Mouse (Mus musculus): ENCODE measurements around the gene Dkk3. TPM values are rescaled to one million over a fixed set of nuclear protein-coding genes. Genes with fewer than 3 reads are reported as not detected.

Dkk3 gene
- polyA plus RNA-seq, 1 experiment from 2014 or later, result 27.5 TPM

- no peak overlapping the region for H3K9ac ChIP-seq (replicated peaks; ENCODE audit: low read length)
- 90% methylated on average over 5 of the region's 5 CpGs for WGBS
- no peak overlapping the region for H3K4me3 ChIP-seq (ENCODE audit: low read length)
- H3K27ac ChIP-seq (ENCODE audit: low read length), result no peak overlapping the region
- no peak for ATAC-seq (ENCODE audit: low FRiP score, low TSS enrichment)
- H3K27me3 ChIP-seq (ENCODE audit: insufficient read depth, low read length), result no peaks in the 10 kb centered on the region
- H3K9me3 ChIP-seq (ENCODE audit: low read length), result no peaks in the 10 kb centered on the region
- H3K4me2 ChIP-seq (replicated peaks; ENCODE audit: low read depth, low read length), result no peak overlapping the region
- H3K36me3 ChIP-seq (ENCODE audit: insufficient read depth, low read length), result no peaks in the 10 kb centered on the region
- no peaks in the 10 kb centered on the region for H3K4me1 ChIP-seq (ENCODE audit: insufficient read depth, low read length)
These were observed 35.2 kb downstream of the Dkk3 start for GRCm38 (mm10) chr7:112123612-112124011.

DNA sequence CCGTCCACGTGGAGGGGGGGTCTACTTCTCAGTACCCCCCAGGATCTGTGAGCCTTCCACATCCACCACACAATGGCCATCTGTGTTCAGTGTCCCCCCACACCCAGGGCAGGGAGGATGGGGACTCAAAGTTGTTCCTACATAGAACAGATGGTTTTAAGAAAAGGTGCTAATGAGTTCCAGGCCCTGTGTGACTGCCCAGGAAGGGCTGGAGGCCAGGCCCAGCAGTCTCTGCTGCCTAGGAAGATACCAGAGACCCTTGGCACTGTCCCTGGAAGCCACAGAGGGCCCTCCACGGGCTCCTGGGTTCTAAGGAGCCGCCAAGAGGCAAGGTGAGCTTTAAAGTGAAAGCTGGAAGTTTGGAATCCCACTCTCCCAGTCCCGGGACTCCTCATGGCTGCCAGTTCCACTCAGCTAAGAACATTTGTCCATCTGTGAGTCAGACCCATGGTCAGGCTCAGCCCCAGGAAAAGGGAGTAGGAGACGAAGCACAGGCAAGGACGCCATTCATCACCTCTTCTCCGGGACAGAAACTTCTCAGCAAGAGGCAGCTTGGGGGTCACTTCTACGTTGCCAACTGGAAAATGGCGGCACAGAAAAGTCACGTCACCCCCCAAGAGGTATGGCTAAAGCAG, 36.9 kb downstream of the Dkk3 start:
- H3K4me2 ChIP-seq (replicated peaks; ENCODE audit: low read depth, low read length), result no peak overlapping the region
- ATAC-seq (ENCODE audit: low FRiP score, low TSS enrichment), result no peak
- no peak overlapping the region for H3K9ac ChIP-seq (replicated peaks; ENCODE audit: low read length)
- H3K4me3 ChIP-seq (ENCODE audit: low read length), result no peak overlapping the region
- no peak overlapping the region for H3K27ac ChIP-seq (ENCODE audit: low read length)
- no peaks in the 10 kb centered on the region for H3K4me1 ChIP-seq (ENCODE audit: insufficient read depth, low read length)
- 82% methylated on average over 11 of the region's 11 CpGs for WGBS
- no peaks in the 10 kb centered on the region for H3K36me3 ChIP-seq (ENCODE audit: insufficient read depth, low read length)
- no peaks in the 10 kb centered on the region for H3K27me3 ChIP-seq (ENCODE audit: insufficient read depth, low read length)
- H3K9me3 ChIP-seq (ENCODE audit: low read length), result no peaks in the 10 kb centered on the region

- ATAC-seq (ENCODE audit: low FRiP score, low TSS enrichment), result peak; percentile 39; the same call in 1 of the 2 replicates
- 66% methylated on average over 11 of the region's 11 CpGs for WGBS
- Histone ChIP-seq H3K36me3 (ENCODE audit: insufficient read depth, low read length) (no peaks in the 10 kb centered on the region), H3K27me3 (ENCODE audit: insufficient read depth, low read length) (no peaks in the 10 kb centered on the region), H3K4me1 (ENCODE audit: insufficient read depth, low read length) (no peaks in the 10 kb centered on the region), H3K4me2 (replicated peaks; ENCODE audit: low read depth, low read length) (no peak overlapping the region), H3K9me3 (ENCODE audit: low read length) (no peaks in the 10 kb centered on the region), H3K9ac (replicated peaks; ENCODE audit: low read length) (no peak overlapping the region), H3K27ac (ENCODE audit: low read length) (no peak overlapping the region), H3K4me3 (ENCODE audit: low read length) (no peak overlapping the region)
These were observed 37.7 kb downstream of the Dkk3 start for GRCm38 (mm10) chr7:112120861-112121810.

DNA sequence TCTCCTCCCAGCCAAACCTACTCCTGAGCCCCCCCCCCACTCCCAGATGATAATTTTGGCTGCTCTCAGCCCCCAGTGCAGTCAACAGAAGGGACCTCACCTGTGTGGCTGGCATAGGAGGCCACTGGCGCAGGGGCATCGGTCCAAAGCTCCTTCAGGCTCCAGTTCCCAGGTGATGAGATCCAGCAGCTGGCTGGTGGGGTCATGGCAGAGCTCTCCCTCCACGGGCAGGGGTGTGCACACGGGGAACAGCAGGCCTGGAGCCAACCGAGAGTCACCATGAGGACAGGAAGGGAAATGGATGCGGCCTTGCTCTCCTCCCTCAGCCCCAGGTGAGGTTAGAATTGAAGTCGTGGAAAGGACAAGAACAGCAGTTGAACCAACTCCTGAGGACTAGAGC, 39.6 kb downstream of the Dkk3 start:
- WGBS, result 77% methylated on average over 7 of the region's 7 CpGs

GRCm38 (mm10) chr7:112118086-112118485, 40.8 kb downstream of the Dkk3 start:
- ATAC-seq (ENCODE audit: low FRiP score, low TSS enrichment), result no peak
- Histone ChIP-seq H3K4me3 (ENCODE audit: low read length) (no peak overlapping the region), H3K36me3 (ENCODE audit: insufficient read depth, low read length) (peaks cover 4% of the 10 kb centered on the region; the same call in 1 of the 2 replicates), H3K9me3 (ENCODE audit: low read length) (no peaks in the 10 kb centered on the region), H3K9ac (replicated peaks; ENCODE audit: low read length) (no peak overlapping the region), H3K4me2 (replicated peaks; ENCODE audit: low read depth, low read length) (no peak overlapping the region), H3K27ac (ENCODE audit: low read length) (no peak overlapping the region), H3K27me3 (ENCODE audit: insufficient read depth, low read length) (no peaks in the 10 kb centered on the region), H3K4me1 (ENCODE audit: insufficient read depth, low read length) (no peaks in the 10 kb centered on the region)
- 83% methylated on average over 7 of the region's 7 CpGs for WGBS

More for the DNA sequence above, 39.6 kb downstream of the Dkk3 start:
- no peak overlapping the region for H3K4me2 ChIP-seq (replicated peaks; ENCODE audit: low read depth, low read length)
- no peak overlapping the region for H3K4me3 ChIP-seq (ENCODE audit: low read length)
- H3K27ac ChIP-seq (ENCODE audit: low read length), result no peak overlapping the region
- ATAC-seq (ENCODE audit: low FRiP score, low TSS enrichment), result no peak
- H3K4me1 ChIP-seq (ENCODE audit: insufficient read depth, low read length), result no peaks in the 10 kb centered on the region
- H3K36me3 ChIP-seq (ENCODE audit: insufficient read depth, low read length), result peaks cover 3% of the 10 kb centered on the region; the same call in 1 of the 2 replicates
- H3K9me3 ChIP-seq (ENCODE audit: low read length), result no peaks in the 10 kb centered on the region
- H3K9ac ChIP-seq (replicated peaks; ENCODE audit: low read length), result no peak overlapping the region
- no peaks in the 10 kb centered on the region for H3K27me3 ChIP-seq (ENCODE audit: insufficient read depth, low read length)

DNA sequence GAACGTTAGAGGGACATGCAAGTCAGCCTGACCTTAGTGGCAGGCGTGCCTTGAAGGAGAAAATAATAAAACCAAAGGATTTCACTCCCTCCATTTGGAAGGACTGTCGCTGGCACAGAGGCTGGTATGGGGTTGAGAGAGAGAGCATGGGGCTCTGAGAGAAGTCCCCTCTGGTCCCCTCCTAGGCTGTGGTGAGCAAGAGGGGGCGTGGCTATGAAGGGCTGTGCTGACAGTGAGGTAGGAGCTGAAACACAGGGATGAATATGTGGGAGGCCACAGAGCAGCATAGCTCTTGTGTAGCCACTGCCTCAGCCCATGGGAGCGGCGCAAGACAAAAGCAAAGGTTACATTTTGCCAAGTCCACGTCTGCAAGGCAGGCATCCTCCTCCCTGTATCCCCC, 41.4 kb downstream of the Dkk3 start:
- no peak overlapping the region for H3K4me3 ChIP-seq (ENCODE audit: low read length)
- no peak overlapping the region for H3K4me2 ChIP-seq (replicated peaks; ENCODE audit: low read depth, low read length)
- H3K27me3 ChIP-seq (ENCODE audit: insufficient read depth, low read length), result no peaks in the 10 kb centered on the region
- H3K27ac ChIP-seq (ENCODE audit: low read length), result no peak overlapping the region
- H3K4me1 ChIP-seq (ENCODE audit: insufficient read depth, low read length), result no peaks in the 10 kb centered on the region
- H3K9ac ChIP-seq (replicated peaks; ENCODE audit: low read length), result no peak overlapping the region
- peaks cover 4% of the 10 kb centered on the region for H3K36me3 ChIP-seq (ENCODE audit: insufficient read depth, low read length)
- 0 out of 2 replicates have a peak, but pooled peaks have one; percentile 28 for ATAC-seq (ENCODE audit: low FRiP score, low TSS enrichment)
- no peaks in the 10 kb centered on the region for H3K9me3 ChIP-seq (ENCODE audit: low read length)
- WGBS, result 80% methylated on average over 7 of the region's 7 CpGs

GRCm38 (mm10) chr7:112110638-112111372, 48.1 kb downstream of the Dkk3 start:
- Histone ChIP-seq H3K4me3 (ENCODE audit: low read length) (no peak overlapping the region), H3K4me1 (ENCODE audit: insufficient read depth, low read length) (no peaks in the 10 kb centered on the region), H3K4me2 (replicated peaks; ENCODE audit: low read depth, low read length) (no peak overlapping the region), H3K27ac (ENCODE audit: low read length) (no peak overlapping the region), H3K27me3 (ENCODE audit: insufficient read depth, low read length) (no peaks in the 10 kb centered on the region), H3K9me3 (ENCODE audit: low read length) (no peaks in the 10 kb centered on the region), H3K9ac (replicated peaks; ENCODE audit: low read length) (no peak overlapping the region), H3K36me3 (ENCODE audit: insufficient read depth, low read length) (peaks cover 45% of the 10 kb centered on the region)
- ATAC-seq (ENCODE audit: low FRiP score, low TSS enrichment), result no peak
- WGBS, result 84% methylated on average over 19 of the region's 19 CpGs

DNA sequence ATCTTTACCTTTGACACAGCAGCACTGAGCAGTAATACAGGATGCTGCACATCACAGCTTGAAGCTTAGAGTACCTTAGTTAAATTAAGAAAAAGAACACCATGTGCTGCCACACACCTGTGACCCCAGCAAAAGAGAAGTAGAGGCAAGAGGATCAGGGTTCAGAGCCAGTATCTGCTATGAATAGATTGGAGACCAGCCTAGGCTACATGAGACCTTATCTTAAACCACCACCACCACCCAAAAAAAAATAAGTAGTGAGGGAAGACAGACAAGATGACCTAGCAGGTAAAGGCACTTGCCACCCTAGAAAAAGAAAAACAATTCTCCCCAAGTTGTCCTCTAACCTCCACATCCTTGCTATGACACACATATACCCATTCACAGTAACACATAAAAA, 50.1 kb downstream of the Dkk3 start:
- peaks cover 56% of the 10 kb centered on the region for H3K36me3 ChIP-seq (ENCODE audit: insufficient read depth, low read length)
- no peak overlapping the region for H3K4me2 ChIP-seq (replicated peaks; ENCODE audit: low read depth, low read length)
- H3K9ac ChIP-seq (replicated peaks; ENCODE audit: low read length), result no peak overlapping the region
- no peak overlapping the region for H3K27ac ChIP-seq (ENCODE audit: low read length)
- H3K9me3 ChIP-seq (ENCODE audit: low read length), result no peaks in the 10 kb centered on the region
- no peak overlapping the region for H3K4me3 ChIP-seq (ENCODE audit: low read length)
- H3K27me3 ChIP-seq (ENCODE audit: insufficient read depth, low read length), result no peaks in the 10 kb centered on the region
- no peaks in the 10 kb centered on the region for H3K4me1 ChIP-seq (ENCODE audit: insufficient read depth, low read length)
- ATAC-seq (ENCODE audit: low FRiP score, low TSS enrichment), result no peak

DNA sequence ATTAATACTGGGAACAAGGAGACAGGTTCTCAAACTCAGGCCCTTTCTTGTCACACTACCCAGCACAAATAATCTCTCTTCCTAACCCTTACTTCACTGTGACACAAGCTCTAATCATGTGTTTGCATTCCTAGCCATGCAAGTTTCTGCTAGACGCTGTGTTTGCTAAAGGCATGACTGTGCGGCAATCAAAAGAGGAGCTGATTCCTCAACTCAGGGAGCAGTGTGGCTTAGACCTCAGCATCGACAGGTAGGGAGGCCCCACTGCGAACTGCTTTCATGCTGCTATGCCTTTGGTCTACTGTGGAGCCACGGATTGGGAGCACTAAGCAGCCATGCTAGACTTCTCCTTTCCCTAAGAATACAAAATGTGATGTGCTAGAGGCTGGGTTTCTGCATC, 55.0 kb downstream of the Dkk3 start:
- H3K4me2 ChIP-seq (replicated peaks; ENCODE audit: low read depth, low read length), result no peak overlapping the region
- H3K9ac ChIP-seq (replicated peaks; ENCODE audit: low read length), result no peak overlapping the region
- peaks cover 55% of the 10 kb centered on the region for H3K36me3 ChIP-seq (ENCODE audit: insufficient read depth, low read length)
- 92% methylated on average over 5 of the region's 5 CpGs for WGBS
- H3K4me3 ChIP-seq (ENCODE audit: low read length), result no peak overlapping the region
- H3K9me3 ChIP-seq (ENCODE audit: low read length), result no peaks in the 10 kb centered on the region
- no peak for ATAC-seq (ENCODE audit: low FRiP score, low TSS enrichment)
- H3K27me3 ChIP-seq (ENCODE audit: insufficient read depth, low read length), result no peaks in the 10 kb centered on the region
- H3K4me1 ChIP-seq (ENCODE audit: insufficient read depth, low read length), result no peaks in the 10 kb centered on the region
- no peak overlapping the region for H3K27ac ChIP-seq (ENCODE audit: low read length)

Data from kidney, embryonic 16.5 days (tissue).